Mouse (Mus musculus): ENCODE data around the gene Ophn1.

DNA sequence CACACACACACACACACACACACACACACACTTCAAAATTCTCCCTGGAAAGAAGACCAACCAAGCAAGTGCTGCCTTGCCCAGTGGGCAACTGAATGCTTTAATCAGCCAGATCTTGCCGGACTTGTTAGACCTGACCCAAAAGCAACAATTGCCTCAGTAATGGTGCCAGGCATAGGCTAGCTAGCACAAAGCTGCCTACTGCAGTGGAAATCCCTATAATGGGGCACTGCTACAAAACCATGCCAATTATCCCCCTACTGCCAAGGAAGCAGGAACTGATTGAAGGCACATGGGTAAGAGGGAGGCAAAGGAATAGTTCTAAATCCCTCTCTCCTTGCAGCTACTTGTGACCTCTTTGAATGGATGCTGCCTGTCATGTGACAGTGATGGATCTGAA, 18.8 kb downstream of the Ophn1 start:
- TF ChIP-seq CTCF (IDR thresholded peaks at IDR 0.05; ENCODE audit: low read depth, low read length) (no peak), POLR2A (IDR thresholded peaks at IDR 0.05; ENCODE audit: borderline replicate concordance, low read depth, low read length) (no peak)
